Mouse (Mus musculus): Measurements from ENCODE around the gene Casq1.

The Casq1 gene

DNA sequence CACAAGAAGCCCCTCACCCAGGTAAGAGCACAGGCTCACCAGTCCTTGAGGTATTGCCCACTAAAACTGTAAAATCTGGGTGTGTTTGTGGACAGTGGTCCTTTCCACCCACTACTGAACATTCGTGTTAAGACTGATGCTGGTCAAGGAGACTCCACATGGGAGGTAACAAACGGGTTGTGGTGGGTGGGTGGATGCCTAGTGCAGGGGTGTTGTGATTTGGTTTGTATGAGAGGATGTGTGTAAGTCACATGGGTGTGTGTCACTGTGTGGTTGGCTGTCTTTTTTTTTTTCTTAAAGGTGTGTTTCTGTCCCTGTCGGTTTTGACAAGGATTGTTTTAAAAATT, 14.0 kb downstream of the Casq1 start:
- DNase-seq = no peak

DNA sequence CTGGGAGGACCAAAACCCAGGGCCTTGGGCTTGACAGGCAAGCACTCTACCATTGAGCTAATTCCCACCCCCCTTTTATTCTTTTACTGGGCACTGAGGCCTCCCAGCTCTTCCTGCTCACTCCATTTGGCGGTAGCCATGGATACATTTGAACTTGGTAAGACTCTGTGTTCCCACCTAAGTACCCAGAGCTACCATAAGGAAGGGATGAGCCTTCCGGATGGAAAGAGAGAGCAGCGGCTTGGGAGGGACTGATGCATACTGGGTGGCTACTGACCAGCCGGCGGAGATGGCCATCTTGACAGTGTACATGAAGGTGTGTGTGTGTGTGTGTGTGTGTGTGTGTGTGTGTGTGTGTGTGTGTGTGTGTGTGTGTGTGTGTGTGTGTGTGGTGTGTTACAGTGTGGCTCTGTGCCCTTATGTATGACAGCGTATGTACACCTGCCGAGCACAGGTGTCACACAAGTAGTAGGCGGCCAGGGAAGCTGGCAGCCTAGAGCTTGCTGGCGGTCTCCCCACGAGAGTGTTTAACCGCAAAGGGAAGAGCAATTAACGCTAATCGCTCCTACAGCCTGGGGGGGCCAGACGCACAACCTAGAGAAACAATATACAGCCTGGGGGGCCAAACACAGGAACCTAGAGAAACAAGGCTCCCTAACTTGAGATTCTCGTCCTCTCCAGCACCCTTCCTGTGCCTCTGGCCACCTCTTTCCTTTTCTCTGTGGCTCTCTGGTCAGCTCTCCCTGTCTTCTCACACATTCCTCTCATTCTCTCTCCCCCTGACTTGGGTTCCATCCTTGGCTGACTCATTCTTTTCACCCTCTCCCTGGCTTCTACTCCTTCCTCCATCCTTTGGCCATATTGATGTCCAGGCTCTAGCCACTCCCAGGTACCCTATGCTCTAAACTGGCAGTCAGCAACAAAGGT, 14.6 kb downstream of the Casq1 start:
- no peak for DNase-seq

DNA sequence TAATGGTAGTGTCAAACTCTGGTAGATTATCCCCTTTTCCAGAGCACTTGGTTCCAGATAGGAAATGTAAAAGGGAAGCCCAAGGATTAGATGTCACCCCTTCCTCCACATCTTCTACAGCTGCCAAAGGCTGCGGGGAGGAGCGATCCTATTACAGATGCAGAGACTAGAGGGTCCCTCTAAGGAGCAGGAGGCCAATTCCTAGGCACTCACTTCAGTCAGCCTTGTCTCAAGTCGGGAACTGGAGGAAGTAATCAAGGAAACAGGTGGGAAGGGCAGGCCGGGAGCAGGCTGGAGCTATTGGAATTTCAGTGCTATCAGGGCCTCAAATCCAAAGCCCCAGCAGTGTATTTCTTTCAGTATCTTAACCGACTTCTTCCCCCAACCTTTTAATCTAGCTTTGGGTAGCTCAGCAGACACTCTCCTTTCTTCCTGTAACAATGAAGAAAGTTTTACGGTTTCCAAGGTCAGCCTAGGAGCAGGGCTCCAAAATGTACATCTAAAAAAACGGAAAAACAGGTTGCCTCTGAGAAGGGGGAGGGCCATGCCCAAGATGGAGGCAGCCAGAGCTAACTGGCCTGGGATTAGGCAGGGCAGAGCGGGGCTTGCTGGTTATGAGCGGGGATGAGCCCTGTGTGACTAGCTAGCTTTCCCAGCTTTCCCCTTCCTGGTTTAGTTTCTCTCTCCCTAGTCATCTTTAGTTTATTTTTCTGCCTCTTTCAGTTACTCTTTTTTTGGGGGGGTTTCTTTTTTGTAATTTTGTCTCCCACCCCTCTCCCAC, 15.4 kb downstream of the Casq1 start:
- no peak for DNase-seq

DNA sequence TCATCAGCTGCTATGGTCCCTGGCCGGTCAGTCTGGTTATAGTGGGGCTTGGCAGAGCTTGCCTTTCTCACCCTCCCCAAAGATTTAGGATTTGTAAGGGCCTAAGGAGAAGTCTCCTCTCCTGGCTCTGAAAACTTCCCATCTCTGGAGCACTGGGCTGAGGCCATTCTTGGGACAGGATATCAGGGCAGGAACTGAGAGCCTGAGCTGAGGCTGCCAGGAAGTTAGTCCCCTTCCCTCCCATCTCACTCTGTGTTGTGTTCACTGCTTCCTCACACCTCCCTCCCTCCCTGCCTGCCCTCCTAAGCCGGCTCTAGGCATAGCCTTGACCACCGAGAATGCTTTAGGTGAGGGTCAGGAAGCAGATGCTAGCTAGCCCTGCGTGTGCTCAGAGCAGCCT, 16.1 kb downstream of the Casq1 start:
- no peak for DNase-seq

DNA sequence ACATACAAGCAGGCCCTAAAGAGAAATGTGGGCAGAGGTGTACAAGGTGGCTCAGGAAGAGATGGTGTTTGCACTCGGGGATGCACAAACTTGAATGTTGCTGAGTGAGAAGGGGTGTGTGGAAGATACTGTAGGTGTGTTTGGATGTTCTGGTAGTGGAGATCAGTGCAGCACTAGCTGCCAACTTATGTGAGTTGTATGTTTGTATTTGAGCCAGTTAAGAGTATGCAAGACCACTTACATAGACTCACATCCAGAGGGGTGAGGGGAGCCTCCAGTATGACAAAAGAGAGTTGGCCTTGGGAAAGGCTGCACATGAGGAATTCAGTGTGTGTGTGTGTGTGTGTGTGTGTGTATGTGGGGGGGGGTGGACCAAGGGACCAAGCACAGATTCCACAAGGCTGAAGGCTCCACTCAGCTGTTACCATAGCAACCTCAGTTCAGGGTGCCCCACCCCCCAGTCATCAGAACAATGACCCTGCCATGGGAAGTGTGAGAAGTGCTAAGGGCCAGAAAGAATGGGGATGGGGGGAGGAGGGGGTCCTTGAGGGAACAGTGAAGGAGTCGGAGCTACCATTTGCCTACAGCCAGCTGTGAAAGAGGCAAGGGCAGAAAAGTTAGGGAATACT, 16.7 kb downstream of the Casq1 start:
- no peak for DNase-seq

DNA sequence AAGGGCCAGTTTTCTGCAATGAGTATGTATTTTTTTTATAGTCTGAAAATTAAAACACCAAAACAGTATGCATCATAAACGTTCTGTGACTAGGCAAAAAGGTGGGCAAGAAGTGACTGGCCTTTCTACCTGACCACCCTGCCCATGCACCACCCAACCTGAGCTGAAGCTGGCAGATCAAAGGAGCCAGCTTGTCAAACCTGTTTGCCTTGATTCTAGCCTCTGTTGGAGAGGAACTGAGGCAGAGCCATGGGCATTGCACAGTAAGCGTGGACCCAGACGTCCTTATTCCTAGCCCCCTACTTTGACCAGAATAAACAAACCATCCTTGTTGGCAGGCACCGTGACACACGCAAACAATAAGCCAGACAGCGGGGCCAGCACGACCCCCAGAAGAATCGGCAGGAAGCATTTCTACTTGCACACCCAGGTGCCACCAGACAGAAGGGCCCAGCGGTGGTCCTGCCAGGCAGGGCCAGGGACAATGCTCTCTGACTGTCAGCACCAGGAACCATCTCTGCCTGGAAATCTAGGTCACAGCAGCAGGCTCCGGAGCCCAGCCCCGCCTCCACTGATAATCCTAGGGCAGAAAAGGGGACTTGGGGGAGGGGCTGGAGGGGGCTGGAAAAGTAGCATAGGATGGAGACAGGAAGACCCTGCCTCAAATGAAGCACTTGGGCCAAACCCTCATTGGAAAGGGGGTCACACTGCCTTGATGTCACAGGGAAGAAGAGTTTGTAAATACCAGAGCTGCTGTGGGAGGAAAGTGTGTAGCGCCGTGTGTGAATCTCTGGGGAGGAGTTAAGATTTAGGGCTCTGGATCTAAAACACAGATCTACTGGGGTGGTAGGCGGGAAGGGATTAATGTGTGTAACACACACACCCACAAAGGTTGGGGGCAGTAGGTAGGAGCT, 17.4 kb downstream of the Casq1 start:
- no peak for DNase-seq

GRCm38 (mm10) chr1:172200871-172201447, 18.7 kb downstream of the Casq1 start:
- DNase-seq = no peak

DNA sequence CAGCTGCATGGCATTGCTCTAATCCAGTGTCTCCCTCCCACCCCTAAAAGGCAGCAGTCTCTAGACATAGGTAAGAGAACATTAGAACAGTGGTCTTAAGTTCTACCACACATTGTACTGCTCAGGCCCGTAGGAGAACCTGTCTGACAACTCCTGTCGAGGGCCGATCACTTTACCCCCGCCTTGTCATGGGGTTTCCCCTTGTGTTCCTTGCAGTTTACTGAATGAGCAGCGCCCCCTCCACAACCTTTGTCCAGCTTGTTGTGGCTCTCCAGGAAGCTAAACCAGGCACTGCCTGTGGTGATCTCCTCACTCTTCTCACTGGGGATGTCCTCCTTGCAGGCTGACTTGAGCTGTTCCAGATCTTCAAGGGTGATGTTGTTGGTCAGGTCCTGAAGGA, 19.5 kb downstream of the Casq1 start:
- DNase-seq = no peak

DNA sequence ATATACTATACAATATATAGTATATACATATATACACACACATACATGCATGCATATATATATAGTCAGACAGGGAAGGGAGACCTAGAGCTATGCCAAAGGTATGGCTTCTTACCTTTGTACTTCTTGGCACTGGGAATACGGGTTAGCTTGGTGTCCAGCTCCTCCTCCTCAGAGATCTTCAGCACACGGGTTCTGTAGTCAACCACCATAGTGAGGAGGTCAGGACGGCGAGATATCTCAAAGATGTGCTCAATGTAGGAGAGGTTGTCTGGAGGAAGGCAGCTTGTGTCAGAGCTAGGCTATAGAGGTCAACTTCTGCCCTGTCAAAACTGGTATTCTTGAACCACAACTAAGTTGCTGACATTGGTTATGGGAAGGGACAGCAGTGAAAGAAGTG, 20.7 kb downstream of the Casq1 start:
- no peak for DNase-seq

DNA sequence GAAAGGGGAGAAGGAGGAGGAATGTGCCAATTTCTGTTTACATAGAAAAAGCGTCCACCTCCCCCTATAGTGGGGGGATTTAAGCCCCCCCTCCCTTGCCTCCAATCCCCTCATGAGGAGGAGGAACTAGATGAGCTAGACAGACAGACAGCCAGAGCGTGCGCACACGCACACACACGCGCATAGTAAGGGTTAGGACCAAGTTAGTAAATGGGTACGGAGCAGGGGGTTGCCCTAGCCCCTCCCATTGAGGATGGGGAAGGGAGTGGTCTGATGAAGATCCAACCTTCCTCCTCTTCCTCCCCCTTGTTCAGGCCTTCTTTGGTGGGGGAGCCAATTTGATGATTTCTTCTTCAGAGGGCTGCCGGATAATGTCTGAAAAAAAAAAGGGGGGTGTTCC, 21.4 kb downstream of the Casq1 start:
- no peak for DNase-seq

GRCm38 (mm10) chr1:172197851-172198250, 21.8 kb downstream of the Casq1 start:
- no peak for DNase-seq

- DNase-seq = no peak
Observed at GRCm38 (mm10) chr1:172197146-172197545, 22.5 kb downstream of the Casq1 start.

- no peak for DNase-seq
Observed at GRCm38 (mm10) chr1:172194435-172194834, 25.2 kb downstream of the Casq1 start.

DNA sequence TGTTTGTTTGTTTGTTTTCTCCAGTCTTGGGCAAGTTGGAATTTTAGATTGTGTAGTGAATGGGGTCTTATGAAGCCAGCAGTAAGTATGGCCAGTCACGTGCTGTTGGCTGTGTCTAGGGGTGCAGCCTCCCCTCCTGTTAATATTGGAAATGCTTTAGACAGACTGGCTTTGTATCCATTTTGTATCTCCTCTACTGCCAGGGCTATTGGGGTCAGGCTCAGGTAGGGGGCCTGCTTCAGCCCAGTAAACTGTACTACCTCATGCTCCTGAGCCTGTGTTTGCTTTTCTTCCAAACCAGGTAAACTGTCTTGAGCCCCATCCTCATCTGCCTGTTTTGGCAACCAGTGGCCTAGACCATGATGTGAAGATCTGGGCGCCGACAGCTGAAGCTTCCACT, 27.5 kb downstream of the Casq1 start:
- DNase-seq = no peak

GRCm38 (mm10) chr1:172191578-172191977, 28.1 kb downstream of the Casq1 start:
- DNase-seq = no peak

- DNase-seq = no peak
Observed at GRCm38 (mm10) chr1:172188891-172189290, 30.8 kb downstream of the Casq1 start.

DNA sequence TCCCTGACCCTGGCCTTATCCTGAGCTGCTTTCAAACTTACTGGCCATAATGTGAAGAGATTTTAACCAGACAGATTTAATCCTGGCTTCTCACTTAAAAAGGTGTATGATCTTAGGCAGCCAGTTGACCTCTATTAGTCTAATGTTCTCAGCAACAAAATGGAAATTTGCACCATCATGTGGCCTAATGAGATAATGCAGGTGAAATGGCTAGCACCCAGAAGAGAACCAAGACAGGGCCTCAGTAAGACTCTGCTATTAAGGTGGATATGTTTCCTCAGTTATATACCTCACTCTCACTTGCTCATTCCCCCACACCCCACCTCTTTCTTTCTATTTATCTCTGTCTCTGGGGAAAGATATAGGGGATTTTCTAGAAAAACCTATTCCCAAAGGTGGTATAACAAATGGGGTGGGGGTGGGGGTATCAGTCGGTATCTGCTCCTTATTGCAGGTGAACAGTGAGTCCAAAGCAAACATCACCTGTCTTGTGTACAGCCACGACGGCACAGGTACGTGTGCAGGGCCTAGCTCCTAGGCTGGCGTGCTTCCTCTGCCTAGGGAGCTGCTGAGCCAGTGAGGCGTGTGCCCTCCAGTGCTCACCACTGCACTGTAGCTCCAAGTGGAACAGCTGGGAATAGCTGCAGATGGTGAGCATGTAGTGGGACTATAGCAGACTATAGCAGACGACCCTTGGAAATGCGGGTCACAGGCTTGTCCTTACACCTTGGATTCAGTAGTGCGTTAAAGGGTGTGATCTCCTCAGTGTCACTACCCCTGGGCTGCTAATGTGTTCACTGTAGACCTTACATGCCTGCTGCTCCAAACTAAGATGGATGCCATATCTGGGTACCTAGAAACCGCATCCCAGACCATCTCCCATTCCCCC, 33.0 kb downstream of the Casq1 start:
- no peak for DNase-seq

DNA sequence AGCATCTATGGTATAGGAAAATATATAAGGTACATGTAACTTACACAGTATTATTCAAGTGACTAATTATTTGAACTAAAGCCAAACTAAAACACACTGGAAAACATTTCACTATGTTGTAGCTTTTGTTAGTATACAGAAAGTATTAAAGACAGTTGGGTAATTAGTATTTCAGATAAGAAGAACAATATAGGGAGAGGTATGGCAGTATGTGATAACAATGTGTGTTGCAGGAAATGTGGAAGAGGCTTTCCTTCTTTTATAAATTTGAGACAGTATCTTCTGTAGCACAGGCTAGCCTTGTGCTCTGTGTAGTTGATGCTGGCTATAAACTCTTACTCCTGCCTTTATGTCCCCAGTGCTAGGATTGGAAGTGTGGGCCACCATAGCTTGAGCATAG, 35.8 kb downstream of the Casq1 start:
- no peak for DNase-seq

- DNase-seq = no peak
Observed at GRCm38 (mm10) chr1:172183056-172183455, 36.6 kb downstream of the Casq1 start.

DNA sequence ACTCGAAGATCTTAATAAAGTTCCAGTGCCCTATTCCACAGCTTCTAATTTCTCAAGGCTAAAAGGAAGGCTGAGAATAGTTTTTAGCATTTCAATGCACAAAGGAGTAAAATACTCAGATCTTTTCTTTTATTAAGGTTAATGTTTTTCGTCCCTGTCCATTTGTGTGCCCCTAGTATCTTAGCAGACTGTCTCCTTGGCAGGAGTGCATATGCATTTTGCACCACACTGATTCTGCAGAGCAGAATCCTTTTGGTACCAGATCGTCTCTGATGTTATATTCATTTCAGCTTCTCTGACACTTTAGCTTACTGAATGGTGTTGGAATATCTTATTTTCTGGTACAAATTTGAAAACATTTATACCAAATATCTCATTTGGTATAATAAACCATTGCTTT, 37.9 kb downstream of the Casq1 start:
- no peak for DNase-seq

GRCm38 (mm10) chr1:172180881-172181280, 38.8 kb downstream of the Casq1 start:
- DNase-seq = no peak

Data from thymus, postnatal 25 days (tissue).